Mouse (Mus musculus): ENCODE measurements around the gene Cd320. TPM values are rescaled to one million over a fixed set of nuclear protein-coding genes. Genes with fewer than 3 reads are reported as not detected.
"Not testable (repeated sequence)": the region's sequence is repeated elsewhere in the genome, so short reads cannot be mapped to it uniquely, and the experiment has no call there.

Gene Cd320
- total RNA-seq, 2 experiments from 2014 or later: 20.4 to 23.3 TPM

DNA sequence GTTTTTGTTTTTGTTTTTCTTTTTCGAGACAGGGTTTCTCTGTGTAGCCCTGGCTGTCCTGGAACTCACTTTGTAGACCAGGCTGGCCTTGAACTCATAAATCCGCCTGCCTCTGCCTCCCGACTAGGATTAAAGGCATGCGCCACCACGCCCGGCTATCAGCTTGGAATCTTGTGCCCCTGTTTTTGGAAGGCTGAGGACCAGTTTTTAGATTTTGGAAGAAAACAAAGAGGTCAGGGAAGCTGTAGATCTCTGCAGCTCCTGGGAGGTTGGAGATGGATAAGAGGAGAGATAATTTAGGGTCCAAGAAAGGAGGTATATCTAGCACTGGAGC is 17.9 kb upstream of the Cd320 start:
- DNase-seq (ENCODE audit: low spot score in 2 of 2): not testable (repeated sequence)

DNA sequence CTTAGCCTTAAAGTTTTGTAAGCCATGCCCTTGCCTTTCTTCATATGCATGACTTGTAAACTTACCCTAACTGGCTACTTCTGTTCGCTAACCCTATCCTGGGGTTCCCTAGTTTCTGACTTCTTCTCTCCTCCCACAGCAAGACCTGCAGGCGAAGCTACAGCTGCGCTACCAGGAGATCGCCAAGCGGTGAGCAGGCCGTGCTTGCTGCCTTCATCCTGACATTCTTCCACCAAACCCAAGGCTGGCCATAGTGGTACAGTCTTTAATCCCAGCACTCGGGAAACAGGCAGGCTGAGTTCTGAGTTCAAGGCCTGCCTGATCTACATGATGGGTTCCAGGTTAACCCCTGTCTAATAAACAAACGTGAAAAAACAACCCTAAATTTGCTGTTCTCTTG is 17.4 kb upstream of the Cd320 start:
- no peak for DNase-seq (ENCODE audit: low spot score in 2 of 2)

DNA sequence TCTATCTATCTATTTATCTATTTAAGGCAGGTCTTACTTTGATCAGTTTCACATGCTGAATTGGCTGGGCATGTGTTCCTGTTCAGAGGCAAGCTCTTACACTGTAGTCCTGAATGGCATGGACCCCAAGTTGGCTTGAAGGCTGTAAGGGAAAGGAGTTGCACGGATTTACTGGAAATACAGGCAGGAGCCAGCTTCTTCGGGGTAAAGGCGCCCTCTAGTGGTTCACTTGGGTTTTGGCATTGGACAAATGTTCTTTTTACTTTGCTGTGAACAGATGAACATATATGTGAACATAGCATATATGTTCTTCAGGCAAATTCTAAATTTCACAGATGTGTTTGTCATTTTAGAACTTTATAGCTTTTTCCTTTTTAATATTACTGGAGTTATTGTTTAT is 16.0 kb upstream of the Cd320 start:
- DNase-seq (ENCODE audit: low spot score in 2 of 2): peak; percentile 51 to 83

DNA sequence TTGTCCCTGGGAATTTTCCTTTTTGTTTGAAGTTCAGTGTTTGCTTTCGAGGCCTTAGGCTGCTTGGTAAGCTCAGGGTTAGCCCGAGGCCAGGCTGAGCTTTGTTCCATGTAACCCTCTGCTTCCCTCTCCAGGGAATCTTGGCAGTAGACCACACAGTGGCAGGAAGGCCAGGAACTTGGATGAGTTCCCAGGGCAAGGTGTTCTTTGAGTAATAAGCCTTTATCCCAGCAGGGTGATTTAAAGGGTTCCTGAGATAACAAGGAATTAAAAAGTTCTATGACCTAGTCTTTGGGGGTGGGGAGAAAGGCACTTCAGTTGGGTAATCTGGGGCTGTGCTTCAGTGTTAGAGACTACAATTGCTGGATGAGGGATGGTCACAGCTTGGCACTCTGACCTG is 14.0 kb upstream of the Cd320 start:
- DNase-seq (ENCODE audit: low spot score in 2 of 2): no peak

DNA sequence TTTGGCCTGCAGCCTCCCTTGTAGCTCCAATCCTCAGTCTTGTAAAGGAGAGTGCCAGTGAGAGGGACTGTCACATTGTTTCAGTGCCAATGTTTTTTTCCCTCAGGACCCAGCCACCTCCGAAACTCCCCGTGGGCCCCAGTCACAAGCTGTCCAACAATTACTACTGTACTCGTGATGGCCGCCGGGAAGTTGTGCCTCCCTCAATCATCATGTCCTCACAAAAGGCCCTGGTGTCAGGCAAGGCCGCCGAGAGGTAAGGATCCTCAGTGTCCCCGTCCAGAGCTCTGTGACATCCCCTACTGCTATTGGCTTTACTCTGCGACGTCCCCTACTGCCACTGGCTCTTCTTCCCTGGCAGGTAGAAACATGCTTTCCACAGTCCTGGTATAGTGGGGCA is 13.3 kb upstream of the Cd320 start:
- no peak for DNase-seq (ENCODE audit: low spot score in 2 of 2)

DNA sequence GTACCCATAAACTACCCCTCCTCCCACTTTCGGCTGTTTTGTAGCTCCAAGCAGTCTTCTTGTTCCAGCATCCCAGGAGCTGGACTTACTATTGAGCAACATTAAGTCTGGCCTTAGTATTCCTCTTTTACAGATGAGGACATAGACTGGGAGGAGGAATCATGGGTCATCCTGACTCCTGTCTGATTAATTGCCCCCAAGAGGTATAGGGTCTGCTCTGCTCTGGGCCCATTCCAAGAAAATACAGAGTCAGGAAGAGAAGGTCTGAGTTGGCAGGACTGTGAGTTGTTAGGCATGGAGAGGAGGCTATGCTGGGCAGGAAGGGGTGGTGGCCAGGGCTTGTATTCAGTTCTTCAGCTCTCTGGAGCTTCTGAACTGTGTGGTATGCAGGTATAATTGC is 1.3 kb downstream of the Cd320 start:
- no peak for DNase-seq (ENCODE audit: low spot score in 2 of 2)

DNA sequence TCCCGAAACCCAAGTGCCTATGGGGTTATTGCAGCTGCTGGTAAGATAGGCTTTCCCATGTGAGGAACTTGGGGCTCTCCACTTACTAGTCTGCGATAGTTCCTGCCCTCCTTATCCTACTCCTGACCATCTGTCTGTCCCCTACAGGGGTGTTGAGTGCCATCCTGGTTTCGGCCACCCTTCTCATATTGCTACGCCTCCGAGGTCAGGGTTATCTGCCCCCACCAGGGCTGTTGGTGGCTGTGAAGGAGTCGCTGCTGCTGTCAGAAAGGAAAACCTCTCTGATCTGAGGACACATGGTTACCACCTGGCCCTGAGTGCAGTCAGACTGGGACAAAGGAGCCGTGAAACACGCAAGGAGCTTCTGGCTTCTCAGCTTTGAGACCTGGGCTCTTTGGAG is 5.2 kb downstream of the Cd320 start:
- no peak for DNase-seq (ENCODE audit: low spot score in 2 of 2)

DNA sequence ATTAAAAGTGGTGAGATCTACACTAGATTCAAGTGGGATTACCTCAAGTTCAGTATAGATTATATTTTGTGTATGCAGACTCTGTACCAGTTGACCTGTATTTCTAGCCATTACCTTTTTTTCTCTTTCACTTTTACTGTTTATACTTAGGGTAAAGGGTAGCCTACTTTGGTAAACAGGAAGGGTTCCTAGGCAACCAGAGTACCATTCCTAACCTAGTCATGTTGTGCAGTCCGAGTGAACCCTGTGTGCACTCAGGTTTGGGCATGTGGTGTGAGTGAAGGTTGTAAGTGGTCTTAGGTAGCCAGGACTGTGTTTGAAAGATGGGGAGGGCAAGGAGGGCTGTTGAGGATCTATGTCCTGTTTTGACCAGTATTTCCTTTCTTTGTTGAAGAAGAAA is 8.4 kb downstream of the Cd320 start:
- no peak for DNase-seq (ENCODE audit: low spot score in 2 of 2)

DNA sequence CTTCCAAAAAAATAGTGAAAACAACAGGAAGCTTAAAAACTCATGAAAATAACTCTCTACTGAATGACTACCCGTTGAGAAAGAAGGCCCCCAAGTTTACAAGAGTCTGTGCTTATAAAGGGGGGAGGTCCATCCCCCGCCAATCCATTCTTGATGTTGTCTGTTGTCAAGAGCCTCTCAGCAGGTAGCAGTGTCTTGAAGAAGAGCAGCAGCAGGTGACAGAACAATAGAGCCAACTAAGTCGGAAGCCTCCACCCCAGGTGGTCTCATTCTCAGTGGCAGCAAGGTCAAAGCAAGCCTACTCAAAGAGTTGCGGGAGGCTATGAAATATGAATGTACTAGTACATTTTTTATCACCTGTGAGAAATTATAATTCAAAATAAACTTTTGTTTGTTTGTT is 14.9 kb downstream of the Cd320 start:
- no peak for DNase-seq (ENCODE audit: low spot score in 2 of 2)

DNA sequence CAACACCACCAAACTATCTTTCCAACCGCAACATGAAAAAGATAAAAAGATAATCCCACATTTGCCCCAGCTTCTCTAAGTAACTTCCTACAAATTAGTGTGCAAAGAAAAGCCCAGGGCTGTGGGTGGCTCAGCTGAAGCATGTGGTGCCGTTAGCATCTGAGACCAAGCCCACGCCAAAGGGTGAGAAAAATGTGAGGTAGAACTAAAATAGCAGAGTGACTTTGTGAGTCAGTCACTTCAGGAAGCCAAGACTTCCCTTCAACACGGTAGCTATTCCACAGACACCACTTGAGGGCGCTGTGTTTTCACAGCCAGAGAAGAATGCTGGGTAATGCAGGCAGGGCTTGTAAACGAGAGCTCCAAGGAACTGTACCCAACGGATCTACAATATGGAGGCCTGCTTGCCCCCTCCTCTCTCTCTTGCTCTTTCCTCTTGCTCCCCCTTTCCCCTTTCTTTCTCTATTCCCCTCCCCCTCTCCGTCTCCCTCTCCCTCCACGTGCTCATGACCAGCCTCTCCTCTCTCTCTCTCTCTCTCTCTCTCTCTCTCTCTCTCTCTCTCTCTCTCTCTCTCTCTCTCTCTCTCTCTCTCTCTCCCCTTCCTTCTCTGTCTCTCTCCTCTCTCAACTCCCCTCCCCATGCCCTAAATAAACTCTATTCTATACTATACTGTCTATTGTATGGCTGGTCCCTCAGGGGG is 22.6 kb downstream of the Cd320 start:
- DNase-seq (ENCODE audit: low spot score in 2 of 2): peak; percentile 64 to 86

DNA sequence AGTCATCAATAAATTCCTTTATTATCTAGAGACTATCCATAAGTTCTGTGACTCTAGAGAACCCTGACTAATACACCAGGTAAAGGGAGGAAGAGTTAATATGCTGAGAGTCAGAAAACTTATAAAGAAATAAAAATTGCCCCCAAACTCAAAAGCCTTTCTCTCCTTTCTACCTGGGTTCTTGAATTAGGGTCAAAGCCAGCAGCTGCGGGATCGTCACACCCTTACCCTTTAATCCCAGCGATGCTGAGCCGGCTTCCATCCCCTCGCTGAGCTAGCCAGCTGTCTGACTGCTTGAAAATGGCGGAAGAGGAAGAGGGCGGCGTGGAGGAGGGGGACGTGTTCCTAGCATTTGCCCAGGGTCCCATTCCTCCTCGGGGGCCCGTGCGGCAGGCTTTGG is 30.6 kb downstream of the Cd320 start, which contains the start of gene Gm7029:
Gene Gm7029, plus strand, starts transcription at position 301 of the 400 bp plus-strand sequence.
- not testable (repeated sequence) for DNase-seq (ENCODE audit: low spot score in 2 of 2)

DNA sequence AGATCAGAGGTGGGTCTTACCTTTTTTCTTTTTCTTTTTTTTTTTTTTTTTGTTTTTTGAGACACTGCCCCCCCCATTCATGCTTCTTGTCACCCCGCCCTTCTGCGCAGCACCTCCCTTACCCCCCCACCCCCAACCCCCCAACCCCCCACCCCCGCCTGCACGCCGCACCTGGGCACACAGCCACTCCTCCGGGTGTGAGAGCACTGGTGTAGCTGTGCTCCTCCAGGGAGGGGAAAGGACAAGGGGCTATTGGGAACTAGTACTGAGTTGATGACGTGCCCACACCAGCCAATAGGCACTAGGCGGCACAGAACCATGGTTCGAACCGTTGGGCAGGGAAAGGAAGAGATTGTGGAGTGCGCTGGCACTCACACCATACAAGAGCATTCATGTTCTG is 31.5 kb downstream of the Cd320 start:
- no peak for DNase-seq (ENCODE audit: low spot score in 2 of 2)

DNA sequence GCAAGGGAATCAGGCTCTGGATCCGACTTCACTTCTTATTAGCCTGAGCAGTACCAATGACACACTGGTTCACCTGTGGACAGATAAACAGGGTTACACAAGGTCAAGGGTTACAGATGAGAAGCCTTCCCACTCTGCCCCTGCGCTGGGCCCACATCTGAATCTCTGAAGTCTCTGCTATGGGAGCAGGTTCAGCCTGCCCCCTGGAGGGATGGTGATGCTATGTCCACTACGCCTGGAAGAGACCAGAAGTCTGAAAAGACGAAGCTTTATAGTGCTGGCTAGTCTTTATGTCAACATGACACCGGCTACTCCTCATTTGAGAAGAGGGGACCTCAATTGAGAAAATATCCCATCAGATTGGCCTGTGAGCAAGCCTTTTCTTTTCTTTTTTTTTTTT is 32.9 kb downstream of the Cd320 start:
- DNase-seq (ENCODE audit: low spot score in 2 of 2): not testable (repeated sequence)

DNA sequence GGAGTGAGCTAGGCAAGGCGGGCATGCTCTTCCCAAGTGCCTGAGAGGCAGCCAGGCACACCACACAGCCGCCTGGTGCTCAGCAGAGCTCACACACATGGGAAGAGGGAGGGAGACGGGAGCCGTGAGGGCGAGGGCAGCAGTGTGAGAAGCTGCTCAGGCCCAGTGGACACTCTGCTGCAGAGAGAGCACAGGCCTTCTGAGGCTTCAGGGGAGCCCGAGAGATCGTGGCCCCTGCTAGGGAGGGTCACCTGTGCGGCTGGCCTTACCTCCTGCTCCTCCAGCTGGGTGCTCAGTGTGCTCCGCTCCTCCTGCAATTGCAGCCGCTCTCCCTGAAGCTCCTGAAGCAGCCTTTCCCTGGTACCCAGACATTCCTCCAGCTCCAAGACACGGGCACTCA is 41.4 kb downstream of the Cd320 start:
- not testable (repeated sequence) for DNase-seq (ENCODE audit: low spot score in 2 of 2)

DNA sequence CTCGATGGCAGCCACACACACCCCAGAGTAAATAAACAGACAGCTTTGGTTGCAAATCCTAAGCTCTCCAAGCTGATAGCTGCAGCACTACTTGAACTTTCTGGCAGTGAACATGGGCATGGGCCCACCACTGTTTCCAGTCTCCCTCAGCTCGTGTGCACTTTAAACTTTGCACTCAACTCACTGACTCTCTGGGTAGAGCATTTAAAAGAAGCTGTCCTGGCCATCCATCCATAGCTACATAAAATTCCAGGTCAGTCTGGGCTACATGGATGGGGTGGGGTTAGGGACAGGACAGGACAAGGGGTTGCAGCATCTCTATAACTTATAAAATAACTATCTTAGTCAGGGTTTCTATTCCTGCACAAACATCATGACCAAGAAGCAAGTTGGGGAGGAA is 44.9 kb downstream of the Cd320 start:
- not testable (repeated sequence) for DNase-seq (ENCODE audit: low spot score in 2 of 2)

DNA sequence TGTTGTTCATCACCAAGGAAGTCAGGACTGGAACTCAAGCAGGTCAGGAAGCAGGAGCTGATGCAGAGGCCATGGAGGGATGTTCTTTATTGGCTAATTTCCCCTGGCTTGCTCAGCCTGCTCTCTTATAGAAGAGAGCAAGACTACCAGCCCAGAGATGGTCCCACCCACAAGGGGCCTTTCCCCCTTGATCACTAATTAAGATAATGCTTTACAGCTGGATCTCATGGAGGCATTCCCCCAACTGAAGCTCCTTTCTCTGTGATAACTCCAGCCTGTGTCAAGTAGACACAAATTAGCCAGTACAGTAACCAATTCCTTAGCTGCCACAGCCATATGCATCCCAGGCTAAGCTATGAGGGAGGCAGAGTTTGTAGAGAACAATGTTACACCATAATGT is 45.3 kb downstream of the Cd320 start:
- DNase-seq (ENCODE audit: low spot score in 2 of 2): not testable (repeated sequence)

DNA sequence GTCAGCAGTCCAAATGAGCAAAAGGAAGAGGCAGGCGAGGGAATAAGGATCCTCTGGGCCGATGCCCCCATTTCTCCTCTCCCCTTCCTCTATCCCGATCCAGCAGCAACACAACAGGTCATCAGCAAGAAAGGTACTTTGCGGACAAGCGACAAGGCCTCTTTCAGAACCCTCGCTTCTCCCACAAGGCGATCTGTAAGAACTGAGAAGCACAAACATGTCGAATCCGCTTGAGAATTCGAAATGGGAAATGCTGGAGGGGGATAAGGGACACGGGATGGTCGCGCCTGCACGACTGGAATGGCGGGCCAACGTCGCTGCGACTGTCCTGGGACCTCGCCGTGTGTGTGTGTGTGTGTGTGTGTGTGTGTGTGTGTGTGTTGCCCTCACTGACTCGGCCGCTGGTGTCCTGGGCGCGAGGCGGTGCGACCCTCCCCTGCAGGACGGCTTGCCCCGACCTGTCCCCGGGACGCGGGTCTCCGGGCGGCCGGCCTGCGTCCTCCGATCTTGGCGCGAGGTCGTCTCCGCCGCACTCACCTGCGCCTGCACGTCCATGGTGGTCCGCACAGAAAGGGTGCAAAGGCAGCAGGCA is 47.1 kb downstream of the Cd320 start:
- not testable (repeated sequence) for DNase-seq (ENCODE audit: low spot score in 2 of 2)

DNA sequence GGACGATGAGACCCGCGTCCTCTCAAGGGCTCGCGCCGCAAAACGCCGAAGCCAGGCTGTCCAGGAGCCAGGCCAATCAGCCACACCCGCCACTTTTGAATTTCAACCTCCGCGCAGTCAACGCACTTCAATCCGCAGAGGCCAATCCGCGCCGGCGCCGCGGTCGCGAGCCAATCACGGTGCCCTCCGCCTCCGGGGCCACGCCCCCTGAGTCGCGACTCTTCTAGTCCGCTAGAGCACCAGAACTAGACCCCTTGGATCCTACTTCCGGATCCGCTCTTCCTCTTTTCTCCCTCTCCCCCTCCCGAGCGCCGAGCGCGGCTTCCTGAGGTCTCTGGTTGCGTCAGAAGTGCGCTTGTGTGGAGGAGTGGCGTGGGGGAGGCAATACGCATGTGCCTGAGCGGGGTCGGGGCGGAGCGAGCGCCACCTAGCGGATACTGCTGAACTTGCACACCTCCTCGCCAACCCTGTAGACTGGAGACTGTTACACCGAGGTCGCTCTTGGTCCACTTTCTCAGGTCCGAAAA is 47.7 kb downstream of the Cd320 start, which contains the start of gene Kifc1:
Gene Kifc1, minus strand, starts transcription at position 129 of the 527 bp plus-strand sequence.
- peak; percentile 99 to 100 for DNase-seq (ENCODE audit: low spot score in 2 of 2)

DNA sequence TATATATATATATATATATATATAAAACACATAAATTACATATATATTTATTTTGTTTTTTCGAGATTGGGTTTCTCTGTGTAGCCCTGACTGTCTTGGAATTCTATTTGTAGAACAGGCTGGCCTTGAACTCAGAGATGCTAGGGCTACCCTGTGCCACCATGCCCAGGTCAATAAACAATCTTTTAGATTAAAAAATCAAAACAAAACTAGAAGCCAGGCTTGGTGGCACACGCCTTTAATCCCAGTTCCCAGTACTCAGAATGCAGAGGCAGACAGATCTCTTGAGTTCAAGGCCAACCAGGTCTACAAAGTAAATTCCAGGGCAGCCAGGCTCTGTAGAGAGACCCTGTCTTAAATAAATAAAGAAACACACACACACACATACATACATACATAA is 48.5 kb downstream of the Cd320 start:
- no peak for DNase-seq (ENCODE audit: low spot score in 2 of 2)

DNA sequence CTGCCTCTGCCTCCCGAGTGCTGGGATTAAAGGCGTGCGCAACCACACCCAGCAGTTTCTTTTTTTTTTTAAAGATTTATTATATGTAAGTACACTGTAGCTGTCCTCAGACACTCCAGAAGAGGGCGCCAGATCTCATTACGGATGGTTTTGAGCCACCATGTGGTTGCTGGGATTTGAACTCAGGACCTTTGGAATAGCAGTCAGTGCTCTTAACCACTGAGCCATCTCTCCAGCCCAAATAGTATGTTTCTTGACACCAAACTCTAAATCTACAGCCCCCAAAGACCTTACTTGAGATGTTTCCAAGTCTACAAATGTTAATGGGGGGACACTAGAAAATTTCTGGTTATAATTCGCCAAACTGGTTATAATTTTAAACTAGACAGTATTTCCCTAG is 49.0 kb downstream of the Cd320 start:
- not testable (repeated sequence) for DNase-seq (ENCODE audit: low spot score in 2 of 2)

DNA sequence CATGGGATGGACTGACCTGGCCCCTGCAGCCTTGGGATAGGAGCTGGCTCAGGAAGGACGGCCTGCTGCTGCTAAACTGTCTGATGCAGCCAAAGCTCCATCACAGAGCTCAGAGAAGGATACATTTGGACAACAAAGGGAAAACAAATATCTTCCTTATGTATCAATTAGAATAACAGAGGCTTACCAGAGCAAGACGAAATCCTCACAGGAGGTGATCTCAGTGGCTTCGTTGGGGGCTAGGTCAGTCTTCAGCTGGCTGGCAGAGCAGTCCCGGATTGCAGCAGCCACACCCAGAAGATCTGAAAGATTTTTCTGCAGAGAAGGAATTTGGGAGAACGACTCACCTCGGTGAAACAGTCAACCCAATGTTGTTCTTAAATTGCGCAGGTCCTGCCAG is 49.5 kb downstream of the Cd320 start:
- DNase-seq (ENCODE audit: low spot score in 2 of 2): no peak

DNA sequence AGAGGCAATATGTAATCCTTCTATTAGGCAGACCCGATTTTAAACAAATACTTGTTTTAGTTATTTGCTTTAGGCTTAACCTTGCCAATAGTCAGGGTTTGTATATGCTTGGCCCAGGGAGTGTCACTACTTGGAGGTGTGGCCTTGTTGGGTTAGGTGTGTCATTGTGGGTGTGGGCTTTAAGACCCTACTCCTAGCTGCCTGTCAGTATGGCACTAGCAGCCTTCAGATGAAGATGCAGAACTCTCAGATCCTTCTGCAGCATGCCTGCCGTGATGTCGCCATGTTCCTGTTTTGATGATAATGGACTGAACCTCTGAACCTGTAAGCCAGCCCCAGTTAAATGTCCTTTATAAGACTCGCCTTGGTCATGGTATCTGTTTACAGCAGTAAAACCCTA is 50.1 kb downstream of the Cd320 start:
- DNase-seq (ENCODE audit: low spot score in 2 of 2): not testable (repeated sequence)
